Mouse (Mus musculus): Measurements from ENCODE around the gene Astn2.
A peak's percentile ranks its signal among the peaks of the same experiment; 100 is the strongest.

Astn2 gene

GRCm38 (mm10) chr4:66025393-66026062, 378.9 kb downstream of the Astn2 start:
- ATAC-seq (ENCODE audit: insufficient number of reproducible peaks, low FRiP score, low TSS enrichment): peak; percentile 85

GRCm38 (mm10) chr4:66002936-66003335, 401.5 kb downstream of the Astn2 start:
- ATAC-seq (ENCODE audit: insufficient number of reproducible peaks, low FRiP score, low TSS enrichment): peak; percentile 66

DNA sequence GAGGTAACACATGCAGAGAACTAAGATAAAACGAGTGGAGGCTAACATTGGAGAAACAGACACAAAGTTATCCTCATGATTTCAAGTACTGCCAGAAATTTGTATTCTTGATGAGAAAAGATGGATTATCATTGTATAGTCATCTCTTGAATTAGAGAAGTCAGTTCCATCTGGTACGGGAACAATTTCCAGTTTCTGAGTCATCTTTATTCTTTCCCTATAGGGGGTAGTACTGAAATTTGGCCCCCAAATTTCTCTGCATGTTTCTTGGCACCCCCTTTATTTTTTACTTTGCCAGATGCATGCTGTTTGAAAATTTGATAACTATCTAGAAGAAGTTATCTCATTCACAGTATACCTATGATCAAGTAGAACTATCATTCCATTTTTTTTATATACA, 420.8 kb downstream of the Astn2 start:
- ATAC-seq (ENCODE audit: insufficient number of reproducible peaks, low FRiP score, low TSS enrichment): no peak

- ATAC-seq (ENCODE audit: insufficient number of reproducible peaks, low FRiP score, low TSS enrichment): no peak
Observed at GRCm38 (mm10) chr4:65982882-65983281, 421.5 kb downstream of the Astn2 start.

DNA sequence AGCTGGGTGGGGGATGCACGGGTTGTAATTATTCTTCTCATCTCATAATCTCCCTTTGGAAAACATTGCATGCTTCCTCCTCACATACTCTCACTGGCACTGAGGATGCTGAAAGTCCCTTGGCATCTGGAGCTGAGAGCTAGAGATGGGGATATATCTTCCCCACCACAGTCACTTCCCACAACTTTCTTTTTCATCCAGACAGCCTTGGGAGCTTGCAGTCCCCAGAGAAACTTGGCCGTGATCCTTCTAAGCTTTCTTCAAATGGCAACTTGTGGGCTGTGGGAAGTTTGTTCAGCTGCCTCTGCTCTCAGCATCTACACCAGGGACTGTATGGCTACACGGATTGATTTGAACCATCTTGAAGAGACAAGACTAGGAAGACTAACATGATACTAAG, 428.2 kb downstream of the Astn2 start:
- no peak for ATAC-seq (ENCODE audit: insufficient number of reproducible peaks, low FRiP score, low TSS enrichment)

GRCm38 (mm10) chr4:65972395-65972794, 432.0 kb downstream of the Astn2 start:
- ATAC-seq (ENCODE audit: insufficient number of reproducible peaks, low FRiP score, low TSS enrichment): no peak

GRCm38 (mm10) chr4:65969318-65969717, 435.1 kb downstream of the Astn2 start:
- no peak for ATAC-seq (ENCODE audit: insufficient number of reproducible peaks, low FRiP score, low TSS enrichment)

DNA sequence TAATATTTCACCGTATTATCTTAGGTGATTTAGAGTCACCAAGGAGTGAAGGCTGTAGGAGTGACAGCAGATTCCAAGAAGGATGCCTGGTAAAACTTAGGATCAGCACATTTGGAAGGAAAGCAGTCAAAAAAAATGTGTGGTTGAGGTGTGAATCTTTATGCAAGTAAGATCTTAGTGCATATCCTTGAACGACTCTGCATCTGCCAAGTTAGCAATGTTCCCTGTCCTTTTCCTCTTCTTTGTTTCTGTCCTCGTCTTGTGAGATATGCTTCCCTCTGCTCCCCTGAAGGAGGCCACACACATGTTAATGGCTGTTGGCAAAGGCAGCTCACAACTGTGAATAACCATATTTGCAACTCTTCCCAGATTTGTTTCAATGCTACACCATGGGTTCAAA, 439.8 kb downstream of the Astn2 start:
- no peak for ATAC-seq (ENCODE audit: insufficient number of reproducible peaks, low FRiP score, low TSS enrichment)

GRCm38 (mm10) chr4:65959188-65959759, 445.1 kb downstream of the Astn2 start:
- ATAC-seq (ENCODE audit: insufficient number of reproducible peaks, low FRiP score, low TSS enrichment): no peak

DNA sequence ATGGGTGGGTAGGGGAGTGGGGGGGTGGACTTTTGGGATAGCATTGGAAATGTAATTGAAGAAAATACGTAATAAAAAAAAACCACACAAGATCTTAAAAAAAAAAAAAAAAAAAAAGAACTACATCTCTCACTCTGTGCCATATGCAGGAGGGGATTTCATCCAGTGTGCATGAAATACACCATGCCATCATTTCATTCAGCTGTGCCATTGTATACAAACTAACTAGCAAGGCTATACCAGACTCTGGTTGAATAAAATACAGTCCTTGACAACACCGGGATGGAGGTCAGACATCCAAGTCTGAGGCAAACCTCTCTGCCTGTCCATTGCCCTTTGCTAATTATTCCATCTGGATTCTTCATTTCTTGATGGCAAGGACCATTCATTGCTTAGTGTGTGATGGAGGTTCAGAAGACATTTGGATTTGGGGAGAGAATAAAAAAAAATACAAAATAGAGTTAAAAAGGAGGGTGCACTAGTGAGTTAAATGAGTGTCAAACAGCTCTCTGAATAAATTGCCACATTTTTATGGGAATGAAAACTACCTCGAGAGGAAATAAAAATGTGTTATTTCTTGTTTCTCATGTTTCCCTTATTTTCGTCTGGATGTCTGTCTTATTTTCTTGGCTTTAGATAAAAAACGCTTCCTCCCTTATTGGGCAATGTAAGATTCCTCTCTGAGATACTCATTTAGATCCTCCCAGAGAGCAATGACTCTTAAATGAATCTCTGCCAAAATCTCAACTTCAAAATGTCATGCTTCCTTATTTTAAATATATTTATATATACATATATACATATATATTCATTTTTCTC, 445.8 kb downstream of the Astn2 start:
- no peak for ATAC-seq (ENCODE audit: insufficient number of reproducible peaks, low FRiP score, low TSS enrichment)

GRCm38 (mm10) chr4:65951918-65952317, 452.5 kb downstream of the Astn2 start:
- no peak for ATAC-seq (ENCODE audit: insufficient number of reproducible peaks, low FRiP score, low TSS enrichment)

DNA sequence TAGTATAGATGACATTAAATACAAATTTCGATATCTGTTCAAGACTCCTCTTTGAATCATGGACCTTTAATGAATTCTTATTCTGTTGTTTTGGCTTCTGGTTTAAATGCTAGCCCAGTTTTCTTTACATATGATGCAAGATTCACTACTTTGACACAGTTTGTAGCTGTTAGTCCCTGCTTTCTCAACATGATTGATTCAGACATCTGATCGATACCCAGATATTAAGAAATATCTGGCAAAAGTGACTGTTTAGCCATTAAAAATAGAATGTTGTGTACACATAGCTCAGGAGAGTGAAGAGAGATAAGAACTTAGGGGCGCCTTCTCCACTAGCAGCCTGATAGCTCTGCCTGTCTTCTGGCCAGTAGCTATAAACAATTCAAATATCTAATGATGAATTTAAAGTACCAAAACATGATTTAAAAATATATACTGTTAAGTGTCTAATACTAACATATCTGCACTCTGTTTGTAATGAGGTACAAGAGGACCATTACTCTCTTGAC, 457.2 kb downstream of the Astn2 start:
- ATAC-seq (ENCODE audit: insufficient number of reproducible peaks, low FRiP score, low TSS enrichment): no peak

DNA sequence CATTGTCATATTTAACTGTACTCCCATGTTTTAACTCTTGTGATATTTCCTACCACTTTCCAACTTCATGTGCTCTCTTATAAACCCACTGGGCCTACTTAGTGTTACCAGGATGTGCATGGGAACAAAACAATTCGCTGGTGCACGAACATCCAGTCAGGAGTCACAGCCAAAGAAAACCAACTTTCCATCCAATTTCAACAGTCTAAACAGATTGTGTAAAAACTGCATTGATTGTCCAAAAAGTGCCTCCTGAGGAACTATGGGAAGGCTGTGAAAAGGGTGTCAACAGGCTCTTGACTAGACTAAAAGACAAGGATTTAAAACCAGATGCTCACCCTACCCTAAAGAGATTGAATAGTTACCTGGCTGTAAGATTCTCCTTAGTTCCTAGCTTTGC, 458.4 kb downstream of the Astn2 start:
- ATAC-seq (ENCODE audit: insufficient number of reproducible peaks, low FRiP score, low TSS enrichment): no peak

GRCm38 (mm10) chr4:65930901-65931300, 473.5 kb downstream of the Astn2 start:
- ATAC-seq (ENCODE audit: insufficient number of reproducible peaks, low FRiP score, low TSS enrichment): no peak

DNA sequence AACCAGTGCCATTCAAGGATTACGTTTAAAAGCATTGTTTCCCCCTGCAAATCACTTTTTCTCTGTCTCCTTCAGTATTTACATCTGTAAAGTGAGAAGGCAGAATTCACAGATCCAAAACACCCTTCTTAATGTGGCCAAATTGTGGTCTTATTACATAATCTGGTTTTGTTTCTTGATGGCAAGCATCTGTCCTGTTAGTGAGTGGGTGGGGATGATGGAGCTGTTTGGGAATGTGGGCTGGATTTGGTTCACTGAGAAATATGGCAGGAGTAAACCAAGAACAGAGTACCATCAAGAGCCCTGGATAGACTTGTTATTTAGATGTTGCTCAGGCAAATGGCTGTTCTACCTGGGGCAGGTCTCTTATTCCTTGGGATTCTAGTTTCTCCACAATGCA, 484.1 kb downstream of the Astn2 start:
- ATAC-seq (ENCODE audit: insufficient number of reproducible peaks, low FRiP score, low TSS enrichment): no peak

GRCm38 (mm10) chr4:65916027-65917008, 488.1 kb downstream of the Astn2 start:
- ATAC-seq (ENCODE audit: insufficient number of reproducible peaks, low FRiP score, low TSS enrichment): no peak

DNA sequence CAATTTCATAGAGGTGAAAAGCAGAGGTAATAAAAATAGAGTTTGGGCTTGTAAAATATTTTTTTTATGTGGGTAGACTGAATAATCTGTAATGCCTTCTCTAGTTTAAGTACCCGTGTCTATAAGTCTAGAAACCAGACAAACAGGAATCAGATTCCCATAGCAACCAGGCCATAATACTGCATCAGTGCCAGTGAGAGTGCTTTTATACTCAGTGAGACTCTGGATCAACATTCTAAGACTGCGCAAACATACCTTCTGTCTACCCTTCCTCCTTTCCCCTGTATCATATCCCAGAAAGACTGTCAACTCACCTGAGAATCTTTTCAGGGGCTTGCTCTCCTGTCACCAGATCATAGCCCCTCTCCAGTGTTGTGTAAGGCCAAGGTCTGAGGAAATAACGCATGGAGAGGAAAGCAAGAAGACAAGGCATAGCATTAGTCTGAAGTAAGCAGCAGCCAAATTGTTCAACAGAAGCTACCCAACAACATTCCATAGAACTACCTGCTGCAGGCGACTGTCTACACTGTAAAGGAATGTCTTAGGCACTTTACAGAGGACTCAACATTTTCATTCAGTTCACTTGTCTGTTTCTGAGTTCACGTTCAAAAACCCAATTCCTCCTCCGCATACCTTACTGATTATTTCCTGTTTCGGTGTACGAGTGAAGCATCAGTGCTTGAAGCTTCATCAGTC, 492.0 kb downstream of the Astn2 start:
- no peak for ATAC-seq (ENCODE audit: insufficient number of reproducible peaks, low FRiP score, low TSS enrichment)

- ATAC-seq (ENCODE audit: insufficient number of reproducible peaks, low FRiP score, low TSS enrichment): no peak
Observed at GRCm38 (mm10) chr4:65907660-65908059, 496.8 kb downstream of the Astn2 start.

DNA sequence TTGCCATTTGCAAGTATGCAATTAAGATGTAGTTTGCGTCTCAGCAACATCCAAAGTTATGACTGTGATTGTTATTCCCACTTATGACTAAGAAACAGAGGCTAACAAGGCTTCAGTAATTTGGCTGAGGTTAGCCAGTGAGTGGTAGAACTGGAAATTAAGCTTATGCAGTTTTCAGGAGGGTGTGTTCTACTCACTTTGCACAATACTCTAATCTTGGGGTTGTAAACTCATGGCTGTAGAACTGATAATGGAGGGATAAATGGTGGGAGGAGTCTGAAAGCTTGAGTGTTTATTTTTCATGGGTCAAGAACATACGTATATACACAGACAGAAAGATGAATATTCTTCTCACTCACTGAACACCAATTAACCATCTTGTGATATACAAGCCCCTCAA, 499.4 kb downstream of the Astn2 start:
- ATAC-seq (ENCODE audit: insufficient number of reproducible peaks, low FRiP score, low TSS enrichment): no peak
